Mouse (Mus musculus): Measurements from ENCODE around the gene Pitpnm1. TPM values are rescaled to one million over a fixed set of nuclear protein-coding genes. Genes with fewer than 3 reads are reported as not detected.
A peak's percentile ranks its signal among the peaks of the same experiment; 100 is the strongest.
"Not testable (repeated sequence)": the region's sequence is repeated elsewhere in the genome, so short reads cannot be mapped to it uniquely, and the experiment has no call there.

The Pitpnm1 gene
- polyA plus RNA-seq, 1 experiment from 2014 or later: 5.6 TPM

DNA sequence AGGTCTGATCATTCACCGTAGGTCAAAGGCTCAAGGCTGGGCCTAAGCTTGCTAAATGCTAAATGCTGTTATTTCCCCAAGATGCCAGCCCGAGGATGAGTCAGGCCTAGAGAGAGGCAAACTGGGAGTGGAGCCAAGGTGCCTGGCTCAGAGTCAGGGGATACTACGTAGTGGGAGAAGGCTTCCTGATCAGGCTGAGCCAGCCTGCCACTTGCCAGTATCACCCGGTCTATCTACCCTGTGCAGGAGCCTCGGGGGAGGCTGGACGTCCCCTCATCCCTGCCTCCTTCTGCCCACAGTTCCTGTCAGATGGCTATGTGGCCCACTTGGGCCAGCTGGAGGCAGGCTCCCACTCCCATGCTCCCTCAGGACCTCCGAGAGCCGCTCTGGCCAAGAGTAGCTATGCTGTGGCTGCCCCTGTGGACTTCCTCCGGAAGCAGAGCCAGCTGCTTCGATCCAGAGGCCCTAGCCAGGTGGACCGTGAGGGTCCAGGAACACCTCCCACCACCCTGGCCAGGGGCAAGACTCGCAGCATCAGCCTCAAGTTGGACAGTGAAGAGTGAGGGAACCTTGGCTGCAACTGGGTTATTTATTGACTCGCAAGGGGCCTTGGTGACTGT lies 13.5 kb downstream of the Pitpnm1 start:
- H3K9me3 ChIP-seq: no peaks in the 10 kb centered on the region
- no peak overlapping the region for H3K4me2 ChIP-seq
- H3K4me3 ChIP-seq: no peak overlapping the region
- H3K36me3 ChIP-seq: peaks cover 67% of the 10 kb centered on the region
- H3K27me3 ChIP-seq: no peaks in the 10 kb centered on the region
- no peak overlapping the region for H3K9ac ChIP-seq
- WGBS: 63% methylated on average over 13 of the region's 13 CpGs
- H3K27ac ChIP-seq: peak overlapping the region; percentile 48
- peaks cover 18% of the 10 kb centered on the region for H3K4me1 ChIP-seq
- peak; percentile 17; the same call in 1 of the 2 replicates for ATAC-seq (ENCODE audit: insufficient number of reproducible peaks, low FRiP score, low TSS enrichment, low read depth)

- Histone ChIP-seq H3K9me3 (no peaks in the 10 kb centered on the region), H3K27ac (peak overlapping the region; percentile 48), H3K4me3 (no peak overlapping the region), H3K27me3 (no peaks in the 10 kb centered on the region), H3K4me1 (peaks cover 18% of the 10 kb centered on the region), H3K36me3 (peaks cover 67% of the 10 kb centered on the region), H3K4me2 (no peak overlapping the region), H3K9ac (no peak overlapping the region)
- whole genome bisulfite sequencing: 25% methylated on average over 5 of the region's 5 CpGs
- ATAC-seq (ENCODE audit: insufficient number of reproducible peaks, low FRiP score, low TSS enrichment, low read depth): no peak
Observed at GRCm38 (mm10) chr19:4113806-4114230, 14.0 kb downstream of the Pitpnm1 start.

DNA sequence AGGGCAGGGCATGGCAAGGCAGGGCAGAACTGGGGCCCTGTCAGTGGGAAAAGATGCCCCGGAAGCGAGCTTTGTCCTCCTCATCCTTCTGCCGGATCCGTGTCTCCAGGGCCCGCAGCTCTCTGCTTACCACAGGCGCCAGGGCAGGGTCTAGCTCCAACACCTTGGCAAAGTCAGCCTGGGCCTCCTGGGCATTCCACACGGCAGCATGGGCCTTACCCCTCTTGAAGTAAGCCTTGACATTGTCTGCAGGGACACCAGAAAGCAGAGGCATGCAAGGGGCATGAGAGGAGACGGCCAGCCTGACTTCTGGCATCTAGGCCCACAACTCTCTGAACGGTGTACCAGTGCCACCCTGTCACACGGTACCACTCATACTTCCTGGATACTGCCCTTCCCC lies 14.8 kb downstream of the Pitpnm1 start:
- Histone ChIP-seq H3K9me3 (no peaks in the 10 kb centered on the region), H3K27me3 (no peaks in the 10 kb centered on the region), H3K27ac (no peak overlapping the region; the same call in 1 of the 2 replicates), H3K9ac (no peak overlapping the region), H3K36me3 (peaks cover 67% of the 10 kb centered on the region), H3K4me3 (no peak overlapping the region), H3K4me2 (no peak overlapping the region), H3K4me1 (peaks cover 18% of the 10 kb centered on the region)
- ATAC-seq (ENCODE audit: insufficient number of reproducible peaks, low FRiP score, low TSS enrichment, low read depth): no peak
- WGBS: 89% methylated on average over 10 of the region's 10 CpGs

- Histone ChIP-seq H3K4me3 (no peak overlapping the region), H3K36me3 (peaks cover 67% of the 10 kb centered on the region), H3K27ac (no peak overlapping the region), H3K27me3 (no peaks in the 10 kb centered on the region), H3K9me3 (no peaks in the 10 kb centered on the region), H3K4me2 (no peak overlapping the region), H3K9ac (no peak overlapping the region), H3K4me1 (peaks cover 20% of the 10 kb centered on the region)
- ATAC-seq (ENCODE audit: insufficient number of reproducible peaks, low FRiP score, low TSS enrichment, low read depth): no peak
- 94% methylated on average over 10 of the region's 10 CpGs for WGBS
Observed at GRCm38 (mm10) chr19:4115144-4115543, 15.3 kb downstream of the Pitpnm1 start.

GRCm38 (mm10) chr19:4115816-4116215 lies 16.0 kb downstream of the Pitpnm1 start:
- Histone ChIP-seq H3K27me3 (no peaks in the 10 kb centered on the region), H3K27ac (no peak overlapping the region), H3K9ac (no peak overlapping the region), H3K36me3 (peaks cover 67% of the 10 kb centered on the region), H3K4me3 (no peak overlapping the region), H3K4me1 (peaks cover 26% of the 10 kb centered on the region), H3K9me3 (no peaks in the 10 kb centered on the region), H3K4me2 (no peak overlapping the region)
- WGBS: 84% methylated on average over 11 of the region's 11 CpGs
- ATAC-seq (ENCODE audit: insufficient number of reproducible peaks, low FRiP score, low TSS enrichment, low read depth): no peak

GRCm38 (mm10) chr19:4117006-4117405 lies 17.2 kb downstream of the Pitpnm1 start:
- Histone ChIP-seq H3K9me3 (no peaks in the 10 kb centered on the region), H3K27me3 (no peaks in the 10 kb centered on the region), H3K9ac (no peak overlapping the region), H3K4me1 (peaks cover 29% of the 10 kb centered on the region), H3K36me3 (peaks cover 60% of the 10 kb centered on the region), H3K27ac (no peak overlapping the region), H3K4me2 (no peak overlapping the region), H3K4me3 (no peak overlapping the region)
- WGBS: 97% methylated on average over 7 of the region's 7 CpGs
- ATAC-seq (ENCODE audit: insufficient number of reproducible peaks, low FRiP score, low TSS enrichment, low read depth): no peak

DNA sequence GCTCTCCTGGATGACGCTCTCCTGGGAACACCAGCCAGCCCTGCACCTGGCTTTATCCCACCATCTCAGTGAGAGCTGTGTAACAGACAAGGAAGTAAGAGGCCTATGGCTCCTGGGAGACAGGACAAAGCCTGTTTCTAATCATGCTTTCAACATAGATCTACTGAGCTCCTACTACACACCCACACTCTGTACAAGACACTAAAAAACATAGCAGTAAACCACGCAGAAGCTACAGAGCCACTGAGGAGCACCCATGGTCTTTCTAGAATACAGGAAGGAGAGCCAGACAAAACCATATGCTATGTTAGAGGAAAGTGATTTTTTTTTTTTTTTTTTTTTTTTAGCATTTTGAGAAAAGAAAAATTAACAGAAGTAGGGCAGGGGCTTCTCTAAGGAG lies 18.6 kb downstream of the Pitpnm1 start:
- WGBS: 86% methylated on average over 2 of the region's 2 CpGs
- H3K36me3 ChIP-seq: peaks cover 47% of the 10 kb centered on the region
- H3K9me3 ChIP-seq: no peaks in the 10 kb centered on the region
- no peaks in the 10 kb centered on the region for H3K27me3 ChIP-seq
- no peak overlapping the region for H3K4me3 ChIP-seq
- no peak overlapping the region for H3K27ac ChIP-seq
- ATAC-seq (ENCODE audit: insufficient number of reproducible peaks, low FRiP score, low TSS enrichment, low read depth): no peak
- peaks cover 25% of the 10 kb centered on the region for H3K4me1 ChIP-seq
- H3K9ac ChIP-seq: no peak overlapping the region
- H3K4me2 ChIP-seq: no peak overlapping the region

GRCm38 (mm10) chr19:4119716-4120487 lies 20.1 kb downstream of the Pitpnm1 start:
- ATAC-seq (ENCODE audit: insufficient number of reproducible peaks, low FRiP score, low TSS enrichment, low read depth): no peak
- H3K9ac ChIP-seq: no peak overlapping the region

DNA sequence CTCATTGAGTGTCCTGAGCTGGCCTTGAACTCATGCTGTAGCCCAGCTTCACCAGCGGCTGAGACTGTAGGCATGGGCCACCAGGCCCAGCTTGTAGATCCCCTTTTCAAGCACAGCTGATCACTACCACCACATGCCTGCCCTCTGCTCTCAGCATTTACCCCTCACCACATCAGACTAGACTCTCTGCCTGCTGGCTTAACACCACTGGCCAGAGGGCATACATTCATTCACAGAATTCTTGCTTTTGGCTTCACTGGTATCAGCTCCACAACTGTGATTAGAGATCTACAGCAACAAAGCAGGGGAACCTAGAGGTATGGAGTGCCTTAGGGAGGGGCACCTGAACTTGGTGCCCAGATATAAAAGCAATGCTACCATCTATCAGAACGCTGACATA lies 20.7 kb downstream of the Pitpnm1 start:
- WGBS: 96% methylated on average over 2 of the region's 2 CpGs

More at GRCm38 (mm10) chr19:4119716-4120487, 20.1 kb downstream of the Pitpnm1 start:
- Histone ChIP-seq H3K9me3 (no peaks in the 10 kb centered on the region), H3K4me2 (peak overlapping the region; percentile 51), H3K4me3 (no peak overlapping the region), H3K36me3 (peaks cover 32% of the 10 kb centered on the region), H3K4me1 (peaks cover 11% of the 10 kb centered on the region), H3K27ac (no peak overlapping the region), H3K27me3 (no peaks in the 10 kb centered on the region)
- WGBS: 91% methylated on average over 6 of the region's 6 CpGs

DNA sequence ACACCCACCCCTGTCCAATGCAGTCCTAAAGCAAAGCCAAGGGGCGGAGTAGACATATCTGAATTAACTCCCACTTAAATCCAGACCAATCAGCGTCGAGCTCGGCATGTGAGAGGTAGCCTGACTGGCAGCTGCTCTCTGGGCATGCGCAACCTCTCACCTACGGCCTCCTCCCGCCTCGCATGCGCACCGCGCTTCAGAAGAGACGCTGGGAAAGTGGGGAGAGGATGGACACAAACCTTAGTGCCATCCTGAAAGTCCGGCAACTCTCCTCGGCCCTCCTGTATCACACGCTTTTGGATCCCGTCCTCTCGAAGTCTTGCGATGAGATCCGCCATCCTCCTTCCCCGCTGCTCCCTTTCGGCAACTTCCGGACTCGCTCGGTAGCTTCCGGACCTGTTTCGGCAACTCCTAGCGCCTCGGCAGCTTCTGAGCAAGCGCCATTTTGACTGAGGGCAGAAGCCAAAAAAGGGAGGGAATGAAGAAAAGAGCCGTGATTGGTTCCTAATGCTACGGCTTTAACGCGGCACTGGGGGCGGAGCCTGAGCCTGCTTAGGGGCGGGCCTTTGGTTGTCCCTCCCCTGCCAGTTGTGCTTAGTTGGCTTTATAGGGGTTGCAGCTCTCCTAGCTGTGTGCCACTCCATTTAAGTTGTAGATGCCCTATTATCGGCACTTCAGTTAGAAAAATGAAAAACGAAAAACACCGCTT lies 21.5 kb downstream of the Pitpnm1 start:
- no peaks in the 10 kb centered on the region for H3K9me3 ChIP-seq
- peak overlapping the region; percentile 44; the same call in 1 of the 2 replicates for H3K9ac ChIP-seq
- ATAC-seq (ENCODE audit: insufficient number of reproducible peaks, low FRiP score, low TSS enrichment, low read depth): peak; percentile 75
- H3K27ac ChIP-seq: peak overlapping the region; percentile 79
- H3K4me3 ChIP-seq: peak overlapping the region; percentile 46
- H3K36me3 ChIP-seq: peaks cover 18% of the 10 kb centered on the region
- peaks cover 11% of the 10 kb centered on the region for H3K4me1 ChIP-seq
- H3K27me3 ChIP-seq: no peaks in the 10 kb centered on the region
- peak overlapping the region; percentile 51 for H3K4me2 ChIP-seq
- 3% methylated on average over 38 of the region's 38 CpGs for WGBS

More for the DNA sequence above, 20.7 kb downstream of the Pitpnm1 start:
- ATAC-seq (ENCODE audit: insufficient number of reproducible peaks, low FRiP score, low TSS enrichment, low read depth): no peak
- H3K9ac ChIP-seq: no peak overlapping the region
- H3K4me3 ChIP-seq: peak overlapping the region; percentile 46
- H3K9me3 ChIP-seq: no peaks in the 10 kb centered on the region
- no peak overlapping the region for H3K27ac ChIP-seq
- peaks cover 11% of the 10 kb centered on the region for H3K4me1 ChIP-seq
- peak overlapping the region; percentile 51 for H3K4me2 ChIP-seq
- no peaks in the 10 kb centered on the region for H3K27me3 ChIP-seq
- peaks cover 26% of the 10 kb centered on the region for H3K36me3 ChIP-seq

GRCm38 (mm10) chr19:4121896-4122295 lies 22.1 kb downstream of the Pitpnm1 start:
- 59% methylated on average over 6 of the region's 6 CpGs for WGBS

More at GRCm38 (mm10) chr19:4121896-4122295, 22.1 kb downstream of the Pitpnm1 start:
- peaks cover 17% of the 10 kb centered on the region for H3K4me1 ChIP-seq
- ATAC-seq (ENCODE audit: insufficient number of reproducible peaks, low FRiP score, low TSS enrichment, low read depth); H3K27me3 ChIP-seq; H3K27ac ChIP-seq; H3K9me3 ChIP-seq; H3K9ac ChIP-seq; H3K4me2 ChIP-seq: not testable (repeated sequence)
- H3K4me3 ChIP-seq: peak overlapping the region; percentile 46; the same call in 1 of the 2 replicates
- peaks cover 12% of the 10 kb centered on the region for H3K36me3 ChIP-seq

Data from limb, embryonic 15.5 days (tissue).